Mouse (Mus musculus): Measurements from ENCODE around the gene Maf.

GRCm38 (mm10) chr8:115696661-115697060 lies 10.9 kb downstream of the Maf start:
- TF ChIP-seq CTCF (IDR thresholded peaks at IDR 0.05; ENCODE audit: low read depth) = no peak
- no peak for TF ChIP-seq EP300 (IDR thresholded peaks at IDR 0.05; ENCODE audit: low read depth)

Measured in heart, postnatal 0 days (tissue).